Comparison of ENCODE assay signal across 19 mouse cellular contexts in genomic region chr9:116651414-116651813, GRCm38 (mm10).
DNase-seq lines count a peak whose midpoint lies in the region; ATAC-seq and TF ChIP-seq lines count a peak whose summit lies in the region.
"Had no signal": no experiment of that assay in that cellular context is flagged by ENCODE, and none has a peak within 500 bp of the region (broad histone marks: within the 10 kb centered on the region; RNA-seq: fewer than 3 reads in every experiment).

No protein-coding gene starts in this region.

- no peak overlapping the region for H3K4me3 ChIP-seq in forebrain, embryonic 10.5 days
- no peak overlapping the region for H3K4me3 ChIP-seq in forebrain, embryonic 11.5 days (ENCODE audit: low read depth, low read length)
- no peak overlapping the region for H3K4me3 ChIP-seq in testis, adult 2 months (ENCODE audit: control insufficient read depth, low read depth, low read length)
- H3K4me3 ChIP-seq: embryonic facial prominence, embryonic 13.5 days; heart, embryonic 13.5 days; limb, embryonic 12.5 days; midbrain, embryonic 12.5 days; myocyte; neural tube, embryonic 15.5 days had no signal

- H3K4me2 ChIP-seq in forebrain, embryonic 11.5 days (ENCODE audit: low read depth, low read length, severe bottlenecking): no peak overlapping the region
- H3K4me2 ChIP-seq: embryonic facial prominence, embryonic 13.5 days; heart, embryonic 13.5 days; limb, embryonic 12.5 days; midbrain, embryonic 12.5 days; neural tube, embryonic 15.5 days had no signal

- H3K27me3 ChIP-seq in forebrain, embryonic 10.5 days (ENCODE audit: poor library complexity, severe bottlenecking): no peaks in the 10 kb centered on the region
- no peaks in the 10 kb centered on the region for H3K27me3 ChIP-seq in forebrain, embryonic 11.5 days (ENCODE audit: control insufficient read depth, insufficient read depth, low read length)
- no peaks in the 10 kb centered on the region for H3K27me3 ChIP-seq in testis, adult 2 months (ENCODE audit: control insufficient read depth, insufficient read depth, low read length)
- H3K27me3 ChIP-seq: embryonic facial prominence, embryonic 13.5 days; heart, embryonic 13.5 days; limb, embryonic 12.5 days; midbrain, embryonic 12.5 days; neural tube, embryonic 15.5 days had no signal

- H3K36me3 ChIP-seq in forebrain, embryonic 10.5 days (replicated peaks): no peaks in the 10 kb centered on the region
- no peaks in the 10 kb centered on the region for H3K36me3 ChIP-seq in forebrain, embryonic 11.5 days (ENCODE audit: control insufficient read depth, insufficient read depth, low read length)
- H3K36me3 ChIP-seq in testis, adult 2 months (ENCODE audit: control insufficient read depth, insufficient read depth, low read length): no peaks in the 10 kb centered on the region
- H3K36me3 ChIP-seq: embryonic facial prominence, embryonic 13.5 days; heart, embryonic 13.5 days; limb, embryonic 12.5 days; midbrain, embryonic 12.5 days; neural tube, embryonic 15.5 days had no signal

- H3K4me1 ChIP-seq in forebrain, embryonic 10.5 days: peaks cover 10% of the 10 kb centered on the region
- 0 out of 2 replicates have a peak, but pooled peaks cover 4% of the 10 kb centered on the region for H3K4me1 ChIP-seq in forebrain, embryonic 11.5 days (replicated peaks; ENCODE audit: control insufficient read depth, insufficient read depth, low read length)
- H3K4me1 ChIP-seq in testis, adult 2 months (ENCODE audit: control insufficient read depth, insufficient read depth, low read length): no peaks in the 10 kb centered on the region
- H3K4me1 ChIP-seq: embryonic facial prominence, embryonic 13.5 days; heart, embryonic 13.5 days; neural tube, embryonic 15.5 days had no signal

- H3K9me3 ChIP-seq in forebrain, embryonic 10.5 days: no peaks in the 10 kb centered on the region
- H3K9me3 ChIP-seq in forebrain, embryonic 11.5 days (ENCODE audit: control insufficient read depth, low read length): no peaks in the 10 kb centered on the region
- H3K9me3 ChIP-seq: embryonic facial prominence, embryonic 13.5 days; limb, embryonic 12.5 days; midbrain, embryonic 12.5 days; neural tube, embryonic 15.5 days had no signal

- peak; percentile 6 for DNase-seq in forebrain, embryonic 10.5 days (ENCODE audit: extremely low spot score, low spot score)
- no peak for DNase-seq in forebrain, embryonic 11.5 days (ENCODE audit: low spot score)
- DNase-seq in kidney, postnatal 10 days: peak; percentile 4
- DNase-seq in kidney, adult 11 months: no peak
- DNase-seq in testis, postnatal 14 days (ENCODE audit: low spot score): no peak
- no peak for DNase-seq in brain, embryonic 14.5 days (ENCODE audit: low read depth)
- DNase-seq in left cerebral cortex, postnatal 25 days (ENCODE audit: low spot score in 2 of 2): no peak
- DNase-seq: adrenal gland, postnatal 10 days; cerebellum, adult 9-10 months; gastrocnemius, postnatal 36 days; kidney, adult 9 months had no signal

- no peak for TF ChIP-seq POLR2A in testis, adult 2 months (IDR thresholded peaks at IDR 0.05; ENCODE audit: control insufficient read depth, low read depth, low read length)
- no peak for TF ChIP-seq POLR2A in brain, embryonic 14.5 days (IDR thresholded peaks at IDR 0.05; ENCODE audit: borderline replicate concordance, extremely low read depth, insufficient read depth, insufficient read length, poor library complexity, severe bottlenecking)

- 100% methylated on average over 1 of the region's 1 CpGs for WGBS in forebrain, embryonic 10.5 days
- 92% methylated on average over 1 of the region's 1 CpGs for WGBS in forebrain, embryonic 11.5 days

- peak; percentile 36; the same call in 1 of the 2 replicates for TF ChIP-seq CTCF in testis, adult 2 months (IDR thresholded peaks at IDR 0.05; ENCODE audit: control insufficient read depth, insufficient read depth, insufficient replicate concordance, low read depth, low read length)
- peak; percentile 27; the same call in 1 of the 2 replicates for TF ChIP-seq CTCF in brain, embryonic 14.5 days (IDR thresholded peaks at IDR 0.05; ENCODE audit: borderline replicate concordance, extremely low read depth, insufficient read depth, insufficient read length)

- intact Hi-C loops in left cerebral cortex, postnatal 25 days (cut with DNase I): no loop called here

- ATAC-seq in forebrain, embryonic 11.5 days (replicated peaks; ENCODE audit: low FRiP score): no peak

- H3K27ac ChIP-seq in forebrain, embryonic 10.5 days: no peak overlapping the region
- no peak overlapping the region for H3K27ac ChIP-seq in forebrain, embryonic 11.5 days (ENCODE audit: low read depth, low read length)
- no peak overlapping the region for H3K27ac ChIP-seq in testis, adult 2 months (ENCODE audit: control insufficient read depth, insufficient read depth, low read depth, low read length)
- H3K27ac ChIP-seq: embryonic facial prominence, embryonic 13.5 days; heart, embryonic 13.5 days; limb, embryonic 12.5 days; macrophage; midbrain, embryonic 12.5 days; neural tube, embryonic 15.5 days had no signal

- no peak overlapping the region for H3K9ac ChIP-seq in forebrain, embryonic 11.5 days (ENCODE audit: low read length)
- H3K9ac ChIP-seq: embryonic facial prominence, embryonic 13.5 days; heart, embryonic 13.5 days; limb, embryonic 12.5 days; midbrain, embryonic 12.5 days; neural tube, embryonic 15.5 days had no signal

Comparison
In these comparisons a context has a peak if more than half of its experiments do, and no peak if none do; other contexts are left out.
1. DNase-seq: peak in forebrain, embryonic 10.5 days (single experiment) and kidney, postnatal 10 days (single experiment); none in forebrain, embryonic 11.5 days (single experiment), kidney, adult 11 months (single experiment), testis, postnatal 14 days (single experiment), brain, embryonic 14.5 days (single experiment) and left cerebral cortex, postnatal 25 days (0 of 2).